Mouse (Mus musculus): ENCODE results near the gene Cradd. TPM values are rescaled to one million over a fixed set of nuclear protein-coding genes. Genes with fewer than 3 reads are reported as not detected.

Gene Cradd
- polyA plus RNA-seq, 1 experiment = 16.7 TPM

GRCm38 (mm10) chr10:95139645-95140044 lies 184.3 kb downstream of the Cradd start:
- no peaks in the 10 kb centered on the region for H3K27me3 ChIP-seq (ENCODE audit: control insufficient read depth, insufficient read depth, low read length)
- H3K27ac ChIP-seq (ENCODE audit: insufficient read depth, low read depth, low read length) = no peak overlapping the region
- H3K4me1 ChIP-seq (ENCODE audit: control insufficient read depth, insufficient read depth, insufficient read length, low read length) = peaks cover 19% of the 10 kb centered on the region; the same call in 1 of the 2 replicates
- H3K4me3 ChIP-seq (ENCODE audit: low read depth, low read length) = no peak overlapping the region
- TF ChIP-seq POLR2A (IDR thresholded peaks at IDR 0.05; ENCODE audit: low read depth, low read length) = no peak
- TF ChIP-seq CTCF (IDR thresholded peaks at IDR 0.05; ENCODE audit: extremely low read depth, insufficient read length, insufficient replicate concordance, low read depth, low read length) = no peak
- no peaks in the 10 kb centered on the region; the same call in 1 of the 2 replicates for H3K36me3 ChIP-seq (ENCODE audit: control insufficient read depth, insufficient read depth, low read length)
- 68% methylated on average over 8 of the region's 8 CpGs for WGBS

GRCm38 (mm10) chr10:95133057-95133456 lies 190.9 kb downstream of the Cradd start:
- Histone ChIP-seq H3K27ac (ENCODE audit: insufficient read depth, low read depth, low read length) (no peak overlapping the region), H3K4me3 (ENCODE audit: low read depth, low read length) (no peak overlapping the region), H3K4me1 (ENCODE audit: control insufficient read depth, insufficient read depth, insufficient read length, low read length) (peaks cover 4% of the 10 kb centered on the region; the same call in 1 of the 2 replicates), H3K27me3 (ENCODE audit: control insufficient read depth, insufficient read depth, low read length) (no peaks in the 10 kb centered on the region), H3K36me3 (ENCODE audit: control insufficient read depth, insufficient read depth, low read length) (no peaks in the 10 kb centered on the region; the same call in 1 of the 2 replicates)
- WGBS = 72% methylated on average over 4 of the region's 4 CpGs
- TF ChIP-seq CTCF (IDR thresholded peaks at IDR 0.05; ENCODE audit: extremely low read depth, insufficient read length, insufficient replicate concordance, low read depth, low read length) (no peak), POLR2A (IDR thresholded peaks at IDR 0.05; ENCODE audit: low read depth, low read length) (no peak)

Other genes with a start within 250 kb of the Cradd start
- gene Socs2, start 93.0 kb upstream of the Cradd start, polyA plus RNA-seq (2012; rRNA removed) = 18.1 and 67.4 TPM in 2 replicates
- gene Mrpl42, start 177.8 kb upstream of the Cradd start, polyA plus RNA-seq (2012; rRNA removed) = 24.3 and 38.2 TPM in 2 replicates
- 6.7 and 17.5 TPM in 2 replicates for gene Ube2n, start 191.0 kb upstream of the Cradd start, polyA plus RNA-seq (2012; rRNA removed)
- gene Nudt4, start 240.0 kb upstream of the Cradd start, polyA plus RNA-seq (2012; rRNA removed) = 9.2 and 89.4 TPM in 2 replicates

All from small intestine, adult 2 months (tissue).